In genomic region chr6:85415829-85416228, GRCm38 (mm10) we compare ENCODE assay signal across 26 mouse cellular contexts. TPM values are rescaled to one million over a fixed set of nuclear protein-coding genes. Genes with fewer than 3 reads are reported as not detected.
DNase-seq lines count a peak whose midpoint lies in the region; ATAC-seq and TF ChIP-seq lines count a peak whose summit lies in the region.
"Had no signal": no experiment of that assay in that cellular context is flagged by ENCODE, and none has a peak within 500 bp of the region (broad histone marks: within the 10 kb centered on the region; RNA-seq: fewer than 3 reads in every experiment).

No protein-coding gene starts in this region.

- no peak for TF ChIP-seq CTCF in lung, adult 2 months (IDR thresholded peaks at IDR 0.05; ENCODE audit: insufficient read depth, low read length)
- TF ChIP-seq CTCF in forebrain, postnatal 0 days (IDR thresholded peaks at IDR 0.05; ENCODE audit: low read depth), result no peak
- no peak for TF ChIP-seq CTCF in midbrain, postnatal 0 days (IDR thresholded peaks at IDR 0.05)

- H3K4me3 ChIP-seq in lung, adult 2 months (replicated peaks; ENCODE audit: extremely low read depth, low read depth, low read length), result no peak overlapping the region
- no peak overlapping the region for H3K4me3 ChIP-seq in forebrain, postnatal 0 days (ENCODE audit: low read depth, low read length)
- no peak overlapping the region for H3K4me3 ChIP-seq in midbrain, postnatal 0 days (ENCODE audit: low read depth, low read length)
- H3K4me3 ChIP-seq: embryonic facial prominence, embryonic 13.5 days; forebrain, embryonic 12.5 days; heart, embryonic 10.5 days had no signal

- TF ChIP-seq POLR2A in lung, adult 2 months (IDR thresholded peaks at IDR 0.05; ENCODE audit: borderline replicate concordance, extremely low read depth, low read depth, low read length), result no peak

- H3K36me3 ChIP-seq in forebrain, postnatal 0 days (ENCODE audit: insufficient read depth), result no peaks in the 10 kb centered on the region
- H3K36me3 ChIP-seq in midbrain, postnatal 0 days (ENCODE audit: insufficient read depth, low read length), result no peaks in the 10 kb centered on the region
- H3K36me3 ChIP-seq: embryonic facial prominence, embryonic 13.5 days; forebrain, embryonic 12.5 days; G1E; heart, embryonic 10.5 days had no signal

- no peaks in the 10 kb centered on the region for H3K27me3 ChIP-seq in forebrain, postnatal 0 days (ENCODE audit: insufficient read depth, low read length)
- no peaks in the 10 kb centered on the region for H3K27me3 ChIP-seq in midbrain, postnatal 0 days (ENCODE audit: insufficient read depth, low read length)

- no peak overlapping the region for H3K9ac ChIP-seq in forebrain, postnatal 0 days
- H3K9ac ChIP-seq in midbrain, postnatal 0 days (replicated peaks; ENCODE audit: low read length, poor library complexity, severe bottlenecking), result no peak overlapping the region
- H3K9ac ChIP-seq: embryonic facial prominence, embryonic 13.5 days; forebrain, embryonic 12.5 days; hindbrain, embryonic 14.5 days had no signal

- no peaks in the 10 kb centered on the region for H3K9me3 ChIP-seq in forebrain, postnatal 0 days (ENCODE audit: low read length)
- no peaks in the 10 kb centered on the region for H3K9me3 ChIP-seq in midbrain, postnatal 0 days (ENCODE audit: low read length)
- H3K9me3 ChIP-seq: embryonic facial prominence, embryonic 13.5 days; forebrain, embryonic 12.5 days; G1E; heart, embryonic 10.5 days had no signal

- peak; percentile 54 to 70 for DNase-seq in lung, adult 18-20 months
- no peak for DNase-seq in lung, adult 2 months
- peak; percentile 40 for DNase-seq in lung, postnatal 10 days
- peak; percentile 37 to 56 for DNase-seq in lung, postnatal 4 days
- DNase-seq in yolk sac, embryonic 10.5 days (ENCODE audit: low spot score), result peak; percentile 70
- no peak for DNase-seq in forebrain, postnatal 0 days
- no peak for DNase-seq in adrenal gland, postnatal 14 days
- DNase-seq in midbrain, postnatal 0 days (ENCODE audit: low spot score), result no peak
- DNase-seq: adrenal gland, adult 8-10 months; B cell, adult 2 months; cerebellum, adult 11-12 months; cerebellum, adult 9-10 months; cerebellum, postnatal 25 days; gastrocnemius, postnatal 10 days; heart, adult 18-20 months; heart, postnatal 10 days; heart, postnatal 4 days had no signal

- no peak overlapping the region for H3K4me2 ChIP-seq in forebrain, postnatal 0 days (ENCODE audit: low read depth)
- no peak overlapping the region for H3K4me2 ChIP-seq in midbrain, postnatal 0 days (ENCODE audit: low read depth, low read length, poor library complexity, severe bottlenecking)
- H3K4me2 ChIP-seq: embryonic facial prominence, embryonic 13.5 days; forebrain, embryonic 12.5 days; hindbrain, embryonic 14.5 days had no signal

- no peak for ATAC-seq in forebrain, postnatal 0 days
- ATAC-seq in midbrain, postnatal 0 days (ENCODE audit: low FRiP score), result no peak
- ATAC-seq: CD4-positive, CD25-positive, alpha-beta regulatory T cell, adult 4 months; forebrain, embryonic 16.5 days had no signal

- no peaks in the 10 kb centered on the region; the same call in none of the 2 replicates for H3K4me1 ChIP-seq in lung, adult 2 months (ENCODE audit: control insufficient read depth, insufficient read depth, low read length)
- no peaks in the 10 kb centered on the region for H3K4me1 ChIP-seq in forebrain, postnatal 0 days (ENCODE audit: insufficient read depth)
- no peaks in the 10 kb centered on the region for H3K4me1 ChIP-seq in midbrain, postnatal 0 days (ENCODE audit: insufficient read depth, low read length)
- H3K4me1 ChIP-seq: embryonic facial prominence, embryonic 13.5 days; forebrain, embryonic 12.5 days; heart, embryonic 10.5 days had no signal

- whole genome bisulfite sequencing in lung, adult 2 months, result 40% methylated on average over 3 of the region's 3 CpGs
- 57% methylated on average over 3 of the region's 3 CpGs for WGBS in forebrain, postnatal 0 days
- 59% methylated on average over 3 of the region's 3 CpGs for WGBS in midbrain, postnatal 0 days

- no peak overlapping the region for H3K27ac ChIP-seq in forebrain, postnatal 0 days (ENCODE audit: low read depth, low read length)
- H3K27ac ChIP-seq in midbrain, postnatal 0 days (ENCODE audit: low read depth, low read length), result no peak overlapping the region
- H3K27ac ChIP-seq: embryonic facial prominence, embryonic 13.5 days; forebrain, embryonic 12.5 days; heart, embryonic 10.5 days; hindbrain, embryonic 14.5 days had no signal

RNA-seq across cellular contexts. Expression of gene Noto, which starts 7.9 kb away (rescaled TPM):
- 0.16 TPM in 1 of 2 replicates, not detected in the other for polyA plus RNA-seq in lung, adult 2 months (2012; rRNA removed)
- not detected in 2 replicates for total RNA-seq in forebrain, postnatal 0 days (2014; rRNA removed)
- not detected in 2 replicates for polyA plus RNA-seq in forebrain, postnatal 0 days (2015; fragmentation: Nextera tagmentation; extraction: Ambion mirVana)
- total RNA-seq in adrenal gland, postnatal 14 days (2021), result not detected in 2 replicates
- total RNA-seq in midbrain, postnatal 0 days (2014; rRNA removed), result not detected in 2 replicates
- not detected in 2 replicates for polyA plus RNA-seq in midbrain, postnatal 0 days (2015; fragmentation: Nextera tagmentation; extraction: Ambion mirVana)
- total RNA-seq: adrenal gland, adult 8-10 months; gastrocnemius, postnatal 10 days; gastrocnemius, postnatal 4 days; heart, adult 18-20 months; heart, postnatal 10 days; heart, postnatal 4 days had no signal
- polyA plus RNA-seq: CD4-positive, CD25-positive, alpha-beta regulatory T cell, adult 4 months; embryonic facial prominence, embryonic 13.5 days; forebrain, embryonic 12.5 days; forebrain, embryonic 16.5 days; G1E; heart, embryonic 10.5 days; heart, embryonic 14.5 days; hindbrain, embryonic 14.5 days had no signal

RNA-seq across cellular contexts. Expression of gene Smyd5, which starts 16.0 kb away (rescaled TPM):
- polyA plus RNA-seq in lung, adult 2 months (2012; rRNA removed), result 15.0 and 21.1 TPM in 2 replicates
- total RNA-seq in forebrain, postnatal 0 days (2014; rRNA removed), result 63.2 and 65.8 TPM in 2 replicates
- 49.3 and 61.7 TPM in 2 replicates for polyA plus RNA-seq in forebrain, postnatal 0 days (2015; fragmentation: Nextera tagmentation; extraction: Ambion mirVana)
- 25.0 and 33.0 TPM in 2 replicates for total RNA-seq in adrenal gland, postnatal 14 days (2021)
- 66.6 and 71.4 TPM in 2 replicates for total RNA-seq in midbrain, postnatal 0 days (2014; rRNA removed)
- 65.6 and 66.5 TPM in 2 replicates for polyA plus RNA-seq in midbrain, postnatal 0 days (2015; fragmentation: Nextera tagmentation; extraction: Ambion mirVana)

RNA-seq across cellular contexts. Expression of gene Cct7, which starts 35.5 kb away (rescaled TPM):
- 71.5 and 103 TPM in 2 replicates for polyA plus RNA-seq in lung, adult 2 months (2012; rRNA removed)
- 273 and 320 TPM in 2 replicates for total RNA-seq in forebrain, postnatal 0 days (2014; rRNA removed)
- polyA plus RNA-seq in forebrain, postnatal 0 days (2015; fragmentation: Nextera tagmentation; extraction: Ambion mirVana), result 552 and 579 TPM in 2 replicates
- 218 and 224 TPM in 2 replicates for total RNA-seq in adrenal gland, postnatal 14 days (2021)
- total RNA-seq in midbrain, postnatal 0 days (2014; rRNA removed), result 176 and 203 TPM in 2 replicates
- polyA plus RNA-seq in midbrain, postnatal 0 days (2015; fragmentation: Nextera tagmentation; extraction: Ambion mirVana), result 502 and 505 TPM in 2 replicates

RNA-seq across cellular contexts. Expression of gene Pradc1, which starts 35.9 kb away (rescaled TPM):
- polyA plus RNA-seq in lung, adult 2 months (2012; rRNA removed), result 27.0 and 28.9 TPM in 2 replicates
- 7.1 and 15.2 TPM in 2 replicates for total RNA-seq in forebrain, postnatal 0 days (2014; rRNA removed)
- polyA plus RNA-seq in forebrain, postnatal 0 days (2015; fragmentation: Nextera tagmentation; extraction: Ambion mirVana), result 31.3 and 36.4 TPM in 2 replicates
- 13.8 and 15.2 TPM in 2 replicates for total RNA-seq in adrenal gland, postnatal 14 days (2021)
- total RNA-seq in midbrain, postnatal 0 days (2014; rRNA removed), result 8.6 and 9.7 TPM in 2 replicates
- polyA plus RNA-seq in midbrain, postnatal 0 days (2015; fragmentation: Nextera tagmentation; extraction: Ambion mirVana), result 25.3 and 28.2 TPM in 2 replicates

RNA-seq across cellular contexts. Expression of gene Rab11fip5, which starts 41.4 kb away (rescaled TPM):
- 20.0 and 24.9 TPM in 2 replicates for polyA plus RNA-seq in lung, adult 2 months (2012; rRNA removed)
- total RNA-seq in forebrain, postnatal 0 days (2014; rRNA removed), result 31.8 and 41.2 TPM in 2 replicates
- 17.2 and 19.8 TPM in 2 replicates for polyA plus RNA-seq in forebrain, postnatal 0 days (2015; fragmentation: Nextera tagmentation; extraction: Ambion mirVana)
- 22.7 and 28.7 TPM in 2 replicates for total RNA-seq in adrenal gland, postnatal 14 days (2021)
- total RNA-seq in midbrain, postnatal 0 days (2014; rRNA removed), result 52.9 and 65.5 TPM in 2 replicates
- polyA plus RNA-seq in midbrain, postnatal 0 days (2015; fragmentation: Nextera tagmentation; extraction: Ambion mirVana), result 24.3 and 27.2 TPM in 2 replicates
- polyA plus RNA-seq: G1E had no signal

Comparison
In these comparisons a context has a peak if more than half of its experiments do, and no peak if none do; other contexts are left out.
1. DNase-seq: peak in lung, adult 18-20 months (2 of 2), lung, postnatal 10 days (single experiment), lung, postnatal 4 days (2 of 2) and yolk sac, embryonic 10.5 days (single experiment); none in lung, adult 2 months (single experiment), forebrain, postnatal 0 days (single experiment), adrenal gland, postnatal 14 days (single experiment) and midbrain, postnatal 0 days (single experiment).